Mouse (Mus musculus) bone marrow, adult 2 months (tissue): ENCODE results near the gene Rps27.
"Not testable (repeated sequence)": the region's sequence is repeated elsewhere in the genome, so short reads cannot be mapped to it uniquely, and the experiment has no call there.

Experiments
- CTCF ChIP-seq: fragments of 200-500 bp; IDR thresholded peaks from 2 replicates; pipeline ENCODE4 v1.5.1; 2011; ENCODE audit warnings: low read length, control low read depth; ENCODE audit not compliant: control insufficient read depth, insufficient read depth
- POLR2A ChIP-seq: fragments of 200-500 bp; IDR thresholded peaks from 2 replicates; pipeline ENCODE4 v1.6.1; 2011; ENCODE audit warnings: low read depth, mild to moderate bottlenecking, control low read depth, low read length, borderline replicate concordance; ENCODE audit not compliant: control insufficient read depth

- TF ChIP-seq CTCF, POLR2A: not testable (repeated sequence)
Observed at GRCm38 (mm10) chr3:90252659-90253058, 39.2 kb upstream of the Rps27 start.
